Mouse (Mus musculus): ENCODE data around the gene Rassf8. TPM values are rescaled to one million over a fixed set of nuclear protein-coding genes. Genes with fewer than 3 reads are reported as not detected.

Rassf8 gene
- polyA plus RNA-seq, 1 experiment = 6.3 TPM

- Histone ChIP-seq H3K79me2 (ENCODE audit: control insufficient read depth, insufficient read depth) (no peaks in the 10 kb centered on the region), H3ac (ENCODE audit: control insufficient read depth, insufficient read length) (no peak overlapping the region), H3K4me3 (no peak overlapping the region), H3K27me3 (ENCODE audit: control insufficient read depth, insufficient read depth, insufficient read length) (no peaks in the 10 kb centered on the region), H3K36me3 (ENCODE audit: control insufficient read depth, insufficient read depth) (peaks cover 7% of the 10 kb centered on the region), H3K4me2 (ENCODE audit: low read depth) (no peak overlapping the region)
- TF ChIP-seq CEBPB (IDR thresholded peaks at IDR 0.05; ENCODE audit: insufficient read depth, poor library complexity, severe bottlenecking) = no peak
- no peak for TF ChIP-seq MAX (IDR thresholded peaks at IDR 0.05; ENCODE audit: low read depth)
- no peak for TF ChIP-seq E2F4 (IDR thresholded peaks at IDR 0.05; ENCODE audit: insufficient read depth)
- TF ChIP-seq MYOG (IDR thresholded peaks at IDR 0.05; ENCODE audit: control insufficient read depth in 1 of 3, insufficient read depth in 1 of 3, insufficient read length in 2 of 3, low read depth in 2 of 3) = no peak
- TF ChIP-seq REST (IDR thresholded peaks at IDR 0.05; ENCODE audit: insufficient read depth, insufficient read length) = no peak
- TF ChIP-seq MYOD1 (IDR thresholded peaks at IDR 0.05; ENCODE audit: control insufficient read depth in 1 of 3, insufficient read length in 2 of 3, low read depth in 2 of 3) = no peak
- TF ChIP-seq TCF3 (IDR thresholded peaks at IDR 0.05; ENCODE audit: insufficient read length, low read depth) = no peak
- no peak for TF ChIP-seq TCF12 (IDR thresholded peaks at IDR 0.05; ENCODE audit: insufficient read depth, poor library complexity, severe bottlenecking)
- no peak for TF ChIP-seq SRF (IDR thresholded peaks at IDR 0.05; ENCODE audit: control insufficient read depth, insufficient read length, low read depth)
- no peak for TF ChIP-seq POLR2A (IDR thresholded peaks at IDR 0.05; ENCODE audit: insufficient read length, low read depth)
- no peak for TF ChIP-seq USF1 (IDR thresholded peaks at IDR 0.05; ENCODE audit: low read depth)
- TF ChIP-seq POLR2AphosphoS2 (IDR thresholded peaks at IDR 0.05; ENCODE audit: insufficient read length, low read depth) = no peak
Observed at GRCm38 (mm10) chr6:145815200-145815599, 68.7 kb downstream of the Rassf8 start.

- Histone ChIP-seq H3K4me3 (no peak overlapping the region), H3K4me2 (ENCODE audit: low read depth) (no peak overlapping the region), H3K27me3 (ENCODE audit: control insufficient read depth, insufficient read depth, insufficient read length) (no peaks in the 10 kb centered on the region), H3K36me3 (ENCODE audit: control insufficient read depth, insufficient read depth) (peaks cover 7% of the 10 kb centered on the region), H3ac (ENCODE audit: control insufficient read depth, insufficient read length) (no peak overlapping the region), H3K79me2 (ENCODE audit: control insufficient read depth, insufficient read depth) (no peaks in the 10 kb centered on the region)
- no peak for TF ChIP-seq USF1 (IDR thresholded peaks at IDR 0.05; ENCODE audit: low read depth)
- no peak for TF ChIP-seq POLR2AphosphoS2 (IDR thresholded peaks at IDR 0.05; ENCODE audit: insufficient read length, low read depth)
- TF ChIP-seq REST (IDR thresholded peaks at IDR 0.05; ENCODE audit: insufficient read depth, insufficient read length) = no peak
- no peak for TF ChIP-seq MAX (IDR thresholded peaks at IDR 0.05; ENCODE audit: low read depth)
- no peak for TF ChIP-seq POLR2A (IDR thresholded peaks at IDR 0.05; ENCODE audit: insufficient read length, low read depth)
- no peak for TF ChIP-seq MYOD1 (IDR thresholded peaks at IDR 0.05; ENCODE audit: control insufficient read depth in 1 of 3, insufficient read length in 2 of 3, low read depth in 2 of 3)
- no peak for TF ChIP-seq SRF (IDR thresholded peaks at IDR 0.05; ENCODE audit: control insufficient read depth, insufficient read length, low read depth)
- no peak for TF ChIP-seq E2F4 (IDR thresholded peaks at IDR 0.05; ENCODE audit: insufficient read depth)
- TF ChIP-seq CEBPB (IDR thresholded peaks at IDR 0.05; ENCODE audit: insufficient read depth, poor library complexity, severe bottlenecking) = no peak
- TF ChIP-seq TCF3 (IDR thresholded peaks at IDR 0.05; ENCODE audit: insufficient read length, low read depth) = no peak
- no peak for TF ChIP-seq MYOG (IDR thresholded peaks at IDR 0.05; ENCODE audit: control insufficient read depth in 1 of 3, insufficient read depth in 1 of 3, insufficient read length in 2 of 3, low read depth in 2 of 3)
- no peak for TF ChIP-seq TCF12 (IDR thresholded peaks at IDR 0.05; ENCODE audit: insufficient read depth, poor library complexity, severe bottlenecking)
Observed at GRCm38 (mm10) chr6:145819151-145819550, 72.6 kb downstream of the Rassf8 start.

- TF ChIP-seq MYOD1 (IDR thresholded peaks at IDR 0.05; ENCODE audit: control insufficient read depth in 1 of 3, insufficient read length in 2 of 3, low read depth in 2 of 3) (no peak), MAX (IDR thresholded peaks at IDR 0.05; ENCODE audit: low read depth) (no peak), TCF3 (IDR thresholded peaks at IDR 0.05; ENCODE audit: insufficient read length, low read depth) (no peak), E2F4 (IDR thresholded peaks at IDR 0.05; ENCODE audit: insufficient read depth) (no peak), POLR2A (IDR thresholded peaks at IDR 0.05; ENCODE audit: insufficient read length, low read depth) (no peak), MYOG (IDR thresholded peaks at IDR 0.05; ENCODE audit: control insufficient read depth in 1 of 3, insufficient read depth in 1 of 3, insufficient read length in 2 of 3, low read depth in 2 of 3) (no peak), SRF (IDR thresholded peaks at IDR 0.05; ENCODE audit: control insufficient read depth, insufficient read length, low read depth) (no peak), POLR2AphosphoS2 (IDR thresholded peaks at IDR 0.05; ENCODE audit: insufficient read length, low read depth) (no peak), CEBPB (IDR thresholded peaks at IDR 0.05; ENCODE audit: insufficient read depth, poor library complexity, severe bottlenecking) (no peak)
- no peak overlapping the region for H3ac ChIP-seq (ENCODE audit: control insufficient read depth, insufficient read length)
- no peaks in the 10 kb centered on the region for H3K36me3 ChIP-seq (ENCODE audit: control insufficient read depth, insufficient read depth)
- H3K4me3 ChIP-seq = no peak overlapping the region
- H3K79me2 ChIP-seq (ENCODE audit: control insufficient read depth, insufficient read depth) = no peaks in the 10 kb centered on the region
- H3K27me3 ChIP-seq (ENCODE audit: control insufficient read depth, insufficient read depth, insufficient read length) = no peaks in the 10 kb centered on the region
- H3K4me2 ChIP-seq (ENCODE audit: low read depth) = no peak overlapping the region
Observed at GRCm38 (mm10) chr6:145822218-145822617, 75.7 kb downstream of the Rassf8 start.

- Histone ChIP-seq H3K36me3 (ENCODE audit: control insufficient read depth, insufficient read depth) (no peaks in the 10 kb centered on the region), H3K4me3 (no peak overlapping the region), H3ac (ENCODE audit: control insufficient read depth, insufficient read length) (no peak overlapping the region), H3K4me2 (ENCODE audit: low read depth) (no peak overlapping the region), H3K79me2 (ENCODE audit: control insufficient read depth, insufficient read depth) (no peaks in the 10 kb centered on the region), H3K27me3 (ENCODE audit: control insufficient read depth, insufficient read depth, insufficient read length) (no peaks in the 10 kb centered on the region)
- no peak for TF ChIP-seq MYOD1 (IDR thresholded peaks at IDR 0.05; ENCODE audit: control insufficient read depth in 1 of 3, insufficient read length in 2 of 3, low read depth in 2 of 3)
- no peak for TF ChIP-seq POLR2A (IDR thresholded peaks at IDR 0.05; ENCODE audit: insufficient read length, low read depth)
- no peak for TF ChIP-seq MYOG (IDR thresholded peaks at IDR 0.05; ENCODE audit: control insufficient read depth in 1 of 3, insufficient read depth in 1 of 3, insufficient read length in 2 of 3, low read depth in 2 of 3)
- TF ChIP-seq TCF12 (IDR thresholded peaks at IDR 0.05; ENCODE audit: insufficient read depth, poor library complexity, severe bottlenecking) = no peak
- no peak for TF ChIP-seq USF1 (IDR thresholded peaks at IDR 0.05; ENCODE audit: low read depth)
- TF ChIP-seq REST (IDR thresholded peaks at IDR 0.05; ENCODE audit: insufficient read depth, insufficient read length) = no peak
- no peak for TF ChIP-seq POLR2AphosphoS2 (IDR thresholded peaks at IDR 0.05; ENCODE audit: insufficient read length, low read depth)
- TF ChIP-seq E2F4 (IDR thresholded peaks at IDR 0.05; ENCODE audit: insufficient read depth) = no peak
- no peak for TF ChIP-seq MAX (IDR thresholded peaks at IDR 0.05; ENCODE audit: low read depth)
- no peak for TF ChIP-seq CEBPB (IDR thresholded peaks at IDR 0.05; ENCODE audit: insufficient read depth, poor library complexity, severe bottlenecking)
- TF ChIP-seq SRF (IDR thresholded peaks at IDR 0.05; ENCODE audit: control insufficient read depth, insufficient read length, low read depth) = no peak
- TF ChIP-seq TCF3 (IDR thresholded peaks at IDR 0.05; ENCODE audit: insufficient read length, low read depth) = no peak
Observed at GRCm38 (mm10) chr6:145823103-145823502, 76.6 kb downstream of the Rassf8 start.

All from myocyte (in vitro differentiated cells).